Mouse (Mus musculus) liver, postnatal 0 days (tissue): ENCODE measurements around the gene Izumo3.

Source experiments
- CTCF ChIP-seq: sonication (generic); IDR thresholded peaks from 2 replicates; pipeline ENCODE4 v1.5.1; 2016; ENCODE audit warnings: antibody characterized with exemption, low read depth
- EP300 ChIP-seq: IDR thresholded peaks from 2 replicates; pipeline ENCODE4 v1.6.1; 2016; ENCODE audit warnings: antibody characterized with exemption, low read depth, mild to moderate bottlenecking

- TF ChIP-seq CTCF: no peak
- TF ChIP-seq EP300: no peak
Measured at GRCm38 (mm10) chr4:92152646-92153045, 5.6 kb upstream of the Izumo3 start.
